Mouse (Mus musculus) cerebellum, postnatal 14 days (tissue): ENCODE measurements at regions not wholly inside any gene's neighbourhood (a gene's known extent, or its start where the extent isn't known, plus 50 kb on each side); places are given as distances from the start of the nearest gene placed in this dataset.
"Not testable (repeated sequence)": the region's sequence is repeated elsewhere in the genome, so short reads cannot be mapped to it uniquely, and the experiment has no call there.

Source experiments
- DNase-seq, 2 experiments: peaks; one replicate each; pipeline ENCODE4 v3.0.0; 2021; ENCODE audit warnings: mixed read lengths in 2 of 2

- DNase-seq = not testable (repeated sequence)
Measured at GRCm38 (mm10) chr3:31708367-31708766, 193.9 kb upstream of the Kcnmb2 start.

GRCm38 (mm10) chr3:31741289-31741688 lies 161.0 kb upstream of the Kcnmb2 start:
- DNase-seq = no peak

- DNase-seq = no peak
Measured at GRCm38 (mm10) chr3:31755881-31756280, 146.4 kb upstream of the Kcnmb2 start.

GRCm38 (mm10) chr3:31769193-31769592 lies 133.1 kb upstream of the Kcnmb2 start:
- DNase-seq = peak; percentile 30 to 32

GRCm38 (mm10) chr3:31790342-31790970 lies 111.9 kb upstream of the Kcnmb2 start:
- peak; percentile 68 to 70 for DNase-seq

GRCm38 (mm10) chr3:31793466-31794040 lies 108.8 kb upstream of the Kcnmb2 start:
- no peak for DNase-seq

GRCm38 (mm10) chr3:31796621-31797020 lies 105.7 kb upstream of the Kcnmb2 start:
- DNase-seq = no peak

GRCm38 (mm10) chr3:31799192-31799591 lies 103.1 kb upstream of the Kcnmb2 start:
- no peak for DNase-seq

- no peak for DNase-seq
Measured at GRCm38 (mm10) chr3:31804038-31804437, 98.3 kb upstream of the Kcnmb2 start.

- DNase-seq = no peak
Measured at GRCm38 (mm10) chr3:31807741-31808140, 94.6 kb upstream of the Kcnmb2 start.

GRCm38 (mm10) chr3:31809131-31809530 lies 93.2 kb upstream of the Kcnmb2 start:
- DNase-seq = peak; percentile 34 to 54

- DNase-seq = no peak
Measured at GRCm38 (mm10) chr3:31811232-31811631, 91.1 kb upstream of the Kcnmb2 start.

- no peak for DNase-seq
Measured at GRCm38 (mm10) chr3:31831913-31832312, 70.4 kb upstream of the Kcnmb2 start.

- peak; percentile 58 to 71 for DNase-seq
Measured at GRCm38 (mm10) chr3:31841253-31841652, 61.1 kb upstream of the Kcnmb2 start.

- DNase-seq = no peak
Measured at GRCm38 (mm10) chr3:31847087-31847486, 55.2 kb upstream of the Kcnmb2 start.
